Mouse (Mus musculus) thymus, postnatal 25 days (tissue): ENCODE measurements around the gene Nfkbie.
A peak's percentile ranks its signal among the peaks of the same experiment; 100 is the strongest.

Experiments
- DNase-seq: peaks from one replicate; pipeline ENCODE4 v3.0.0; 2022

Nfkbie gene

GRCm38 (mm10) chr17:45563655-45564530 lies 8.4 kb downstream of the Nfkbie start, which contains the start of gene Slc35b2:
TSS of gene Slc35b2 (plus strand) at chr17:45563874.
- DNase-seq, result peak; percentile 93

GRCm38 (mm10) chr17:45564531-45565084 lies 9.1 kb downstream of the Nfkbie start:
- DNase-seq, result no peak

- no peak for DNase-seq
These were observed 9.6 kb downstream of the Nfkbie start for GRCm38 (mm10) chr17:45565103-45565502.

GRCm38 (mm10) chr17:45566031-45566359 lies 10.5 kb downstream of the Nfkbie start:
- no peak for DNase-seq

- DNase-seq, result no peak
These were observed 11.1 kb downstream of the Nfkbie start for GRCm38 (mm10) chr17:45566360-45567161.

- DNase-seq, result no peak
These were observed 11.7 kb downstream of the Nfkbie start for GRCm38 (mm10) chr17:45567162-45567601.

GRCm38 (mm10) chr17:45568990-45569389 lies 13.5 kb downstream of the Nfkbie start:
- no peak for DNase-seq

GRCm38 (mm10) chr17:45569999-45570398 lies 14.5 kb downstream of the Nfkbie start:
- DNase-seq, result no peak

- peak; percentile 80 for DNase-seq
These were observed 16.9 kb downstream of the Nfkbie start for GRCm38 (mm10) chr17:45572103-45573086.

GRCm38 (mm10) chr17:45573087-45573779 lies 17.7 kb downstream of the Nfkbie start, which contains the start of gene Hsp90ab1:
TSS of gene Hsp90ab1 (minus strand) at chr17:45573271.
- peak; percentile 100 for DNase-seq

GRCm38 (mm10) chr17:45573780-45574123 lies 18.2 kb downstream of the Nfkbie start:
- peak; percentile 98 for DNase-seq

- peak; percentile 81 for DNase-seq
These were observed 18.7 kb downstream of the Nfkbie start for GRCm38 (mm10) chr17:45574129-45574761.

GRCm38 (mm10) chr17:45575123-45575897 lies 19.8 kb downstream of the Nfkbie start:
- no peak for DNase-seq

GRCm38 (mm10) chr17:45578242-45578641 lies 22.7 kb downstream of the Nfkbie start:
- no peak for DNase-seq

- peak; percentile 54 for DNase-seq
These were observed 23.3 kb downstream of the Nfkbie start for GRCm38 (mm10) chr17:45578843-45579242.

- DNase-seq, result no peak
These were observed 24.1 kb downstream of the Nfkbie start for GRCm38 (mm10) chr17:45579554-45579953.

GRCm38 (mm10) chr17:45580958-45581477 lies 25.5 kb downstream of the Nfkbie start:
- no peak for DNase-seq

- peak; percentile 79 for DNase-seq
These were observed 26.1 kb downstream of the Nfkbie start for GRCm38 (mm10) chr17:45581567-45581983.

- DNase-seq, result no peak
These were observed 26.7 kb downstream of the Nfkbie start for GRCm38 (mm10) chr17:45582188-45582587.
